Mouse (Mus musculus) midbrain, embryonic 11.5 days (tissue): ENCODE measurements at regions not wholly inside any gene's neighbourhood (a gene's known extent, or its start where the extent isn't known, plus 50 kb on each side); places are given as distances from the start of the nearest gene placed in this dataset.

Experiments used
- ATAC-seq: fragments of 200-750 bp; cut with Nextera tagmentation; 2 replicates; pipeline ENCODE4 v1.8.0; 2017; ENCODE audit warnings: moderate TSS enrichment, moderate library complexity; ENCODE audit not compliant: low FRiP score
- DNase-seq: peaks from one replicate; pipeline ENCODE4 v3.0.0; 2015; ENCODE audit warnings: low spot score; ENCODE audit errors: missing footprints
- H3K27ac ChIP-seq: fragments of 300-500 bp; sonication (generic); 2 replicates; pipeline ENCODE4 v1.5.1; 2014; ENCODE audit warnings: low read depth, low read length
- H3K27me3 ChIP-seq: fragments of 300-500 bp; sonication (generic); 2 replicates; pipeline ENCODE4 v1.6.1; 2014; ENCODE audit warnings: mild to moderate bottlenecking, low read length, moderate library complexity, mixed read lengths; ENCODE audit not compliant: control insufficient read depth, insufficient read depth
- H3K36me3 ChIP-seq: fragments of 300-500 bp; sonication (generic); 2 replicates; pipeline ENCODE4 v1.6.1; 2014; ENCODE audit warnings: mild to moderate bottlenecking, low read length, moderate library complexity, mixed read lengths; ENCODE audit not compliant: control insufficient read depth, insufficient read depth
- H3K4me1 ChIP-seq: fragments of 300-500 bp; sonication (generic); 2 replicates; pipeline ENCODE4 v1.6.1; 2014; ENCODE audit warnings: low read length; ENCODE audit not compliant: control insufficient read depth, insufficient read depth
- H3K4me2 ChIP-seq: fragments of 300-500 bp; sonication (generic); 2 replicates; pipeline ENCODE4 v1.6.1; 2014; ENCODE audit warnings: mild to moderate bottlenecking, moderate library complexity
- H3K4me3 ChIP-seq: fragments of 300-500 bp; sonication (generic); 2 replicates; pipeline ENCODE4 v1.5.1; 2014; ENCODE audit warnings: low read depth, low read length
- H3K9ac ChIP-seq: fragments of 300-500 bp; sonication (generic); 2 replicates; pipeline ENCODE4 v1.6.1; 2014; ENCODE audit warnings: low read length
- H3K9me3 ChIP-seq: fragments of 300-500 bp; sonication (generic); 2 replicates; pipeline ENCODE4 v1.6.1; 2016; ENCODE audit warnings: low read length; ENCODE audit not compliant: control insufficient read depth
- WGBS: fragments of 180-500 bp; shearing (Covaris S2); extraction: QIAGEN DNeasy Blood & Tissue Kit; methylation state at CpG from one replicate; pipeline ENCODE4 v1.1.7; 2014; 5-methylcytosine and 5-hydroxymethylcytosine counted together

GRCm38 (mm10) chr19:55985518-55985917, 243.9 kb downstream of the Tcf7l2 start:
- Histone ChIP-seq H3K27me3 (no peaks in the 10 kb centered on the region), H3K9ac (no peak overlapping the region), H3K4me3 (no peak overlapping the region), H3K9me3 (no peaks in the 10 kb centered on the region), H3K4me2 (no peak overlapping the region), H3K36me3 (no peaks in the 10 kb centered on the region), H3K27ac (no peak overlapping the region), H3K4me1 (no peaks in the 10 kb centered on the region)
- 75% methylated on average over 4 of the region's 4 CpGs for WGBS
- ATAC-seq (no peak), DNase-seq (no peak)

DNA sequence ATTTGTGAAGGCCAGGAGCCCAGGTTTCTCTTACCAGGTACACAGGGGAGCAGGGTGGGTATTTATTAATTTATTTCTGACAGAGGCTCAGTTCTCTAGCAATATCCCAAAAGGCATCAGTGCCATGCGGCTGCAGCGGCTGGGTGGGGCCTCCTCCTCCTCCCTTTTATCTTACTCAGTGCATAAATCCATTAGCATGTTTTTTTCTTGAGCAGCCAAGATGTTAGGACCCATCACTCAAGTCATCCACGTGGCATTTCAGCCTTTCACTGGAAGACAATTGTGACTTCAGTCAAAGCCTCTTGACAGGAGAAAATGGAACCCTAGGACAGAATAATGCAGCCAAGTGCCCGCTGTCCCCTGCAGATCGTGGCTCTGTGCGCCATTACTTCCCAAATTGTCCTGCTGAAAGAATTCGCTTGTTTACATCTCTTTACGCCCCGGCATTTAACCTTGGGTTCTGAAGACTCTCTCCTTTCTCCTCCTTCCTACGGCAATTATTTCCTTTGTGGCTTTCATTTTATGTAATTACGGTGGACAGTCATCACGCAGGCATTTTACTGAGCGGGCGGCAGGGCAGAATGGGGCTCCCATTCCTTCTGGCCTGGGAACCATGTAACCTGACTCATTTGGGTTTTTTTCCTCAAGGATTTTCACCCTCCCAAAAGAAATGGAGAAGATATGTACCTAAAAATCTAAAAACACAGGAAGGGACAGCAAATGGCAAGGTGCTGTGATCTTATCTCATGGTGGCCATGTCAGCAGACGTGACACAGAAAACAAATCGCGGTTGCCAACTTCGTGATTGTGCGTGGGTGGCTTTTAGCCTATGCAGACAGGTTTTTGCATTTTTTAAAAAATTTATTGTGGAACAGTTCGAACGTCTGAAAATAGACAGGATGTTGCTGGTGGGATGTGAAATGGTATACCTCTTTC, 250.4 kb downstream of the Tcf7l2 start:
- Histone ChIP-seq H3K36me3 (no peaks in the 10 kb centered on the region), H3K27me3 (no peaks in the 10 kb centered on the region), H3K27ac (no peak overlapping the region), H3K4me3 (no peak overlapping the region), H3K9ac (no peak overlapping the region), H3K4me2 (no peak overlapping the region), H3K9me3 (no peaks in the 10 kb centered on the region), H3K4me1 (no peaks in the 10 kb centered on the region)
- WGBS = 76% methylated on average over 21 of the region's 21 CpGs
- ATAC-seq (no peak), DNase-seq (peak; percentile 56)

- H3K4me1 ChIP-seq = no peaks in the 10 kb centered on the region
- WGBS = 90% methylated on average over 5 of the region's 5 CpGs
- H3K9me3 ChIP-seq = no peaks in the 10 kb centered on the region
- no peak overlapping the region for H3K4me2 ChIP-seq
- DNase-seq (peak; percentile 59), ATAC-seq (no peak)
- H3K4me3 ChIP-seq = no peak overlapping the region
- H3K27ac ChIP-seq = no peak overlapping the region
- H3K9ac ChIP-seq = no peak overlapping the region
- H3K27me3 ChIP-seq = no peaks in the 10 kb centered on the region
- H3K36me3 ChIP-seq = no peaks in the 10 kb centered on the region
These were observed 251.1 kb downstream of the Tcf7l2 start for GRCm38 (mm10) chr19:55992727-55993066.

DNA sequence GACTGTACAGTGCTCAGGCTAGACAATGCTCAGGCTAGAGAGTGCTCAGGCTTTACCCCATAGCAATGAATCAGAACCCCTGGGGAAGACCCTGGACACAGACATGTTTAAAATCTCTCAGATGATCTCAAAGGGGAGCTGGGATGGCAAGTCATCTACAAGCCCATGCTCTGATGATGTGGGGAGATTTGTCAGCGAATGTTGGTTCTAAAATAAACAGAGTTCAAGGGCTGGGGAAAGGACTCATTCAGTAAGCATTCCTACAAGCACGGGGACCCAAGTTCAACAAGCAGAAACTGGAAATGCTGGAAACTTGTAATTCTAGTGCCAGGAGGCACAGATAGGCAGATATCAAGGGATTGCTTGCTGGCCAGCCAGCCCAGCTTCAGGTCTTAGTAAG, 254.1 kb downstream of the Tcf7l2 start:
- no peaks in the 10 kb centered on the region for H3K4me1 ChIP-seq
- 86% methylated on average over 2 of the region's 2 CpGs for WGBS
- no peak for ATAC-seq
- DNase-seq = no peak
- no peaks in the 10 kb centered on the region for H3K36me3 ChIP-seq
- H3K27me3 ChIP-seq = no peaks in the 10 kb centered on the region
- no peaks in the 10 kb centered on the region for H3K9me3 ChIP-seq
- no peak overlapping the region for H3K4me3 ChIP-seq
- no peak overlapping the region for H3K9ac ChIP-seq
- H3K27ac ChIP-seq = no peak overlapping the region
- H3K4me2 ChIP-seq = no peak overlapping the region

DNA sequence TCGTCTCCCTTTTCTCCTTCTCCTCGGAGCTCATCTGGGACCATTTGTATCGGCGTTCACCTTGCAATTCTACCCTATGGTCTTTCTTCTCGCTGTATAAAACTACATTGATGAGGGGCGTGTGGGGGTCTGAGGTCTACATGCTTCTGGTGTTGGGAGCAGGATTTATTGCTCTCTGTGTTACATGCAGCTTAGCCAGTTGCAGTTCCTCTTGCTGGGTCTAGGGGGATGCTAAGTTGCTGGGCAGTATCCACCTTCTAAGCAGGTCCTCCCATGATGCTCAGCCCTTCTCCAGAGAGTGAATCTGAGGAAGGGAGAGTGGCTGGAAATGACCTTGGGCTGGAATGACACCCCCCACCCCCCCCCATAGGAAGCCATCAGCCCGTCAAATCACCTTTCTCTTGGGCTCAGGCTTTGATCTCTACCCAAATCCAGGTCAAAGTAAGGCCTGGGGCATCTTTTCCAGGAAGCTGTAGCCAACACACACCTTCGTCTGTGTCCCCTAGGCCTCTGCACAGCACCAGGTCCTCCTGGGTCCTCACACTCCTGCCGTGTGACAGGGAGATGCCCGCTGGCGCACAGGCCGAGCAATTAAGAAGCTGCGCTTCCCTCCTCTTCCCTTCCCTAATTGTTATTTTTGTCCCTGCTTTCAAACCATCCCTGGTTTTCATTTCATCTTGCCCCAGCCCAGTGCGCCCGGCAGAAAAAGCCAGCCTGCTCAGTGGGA, 257.0 kb downstream of the Tcf7l2 start:
- H3K9ac ChIP-seq = no peak overlapping the region
- no peaks in the 10 kb centered on the region for H3K4me1 ChIP-seq
- H3K4me2 ChIP-seq = no peak overlapping the region
- H3K27me3 ChIP-seq = no peaks in the 10 kb centered on the region
- DNase-seq (peak; percentile 73), ATAC-seq (no peak)
- H3K9me3 ChIP-seq = no peaks in the 10 kb centered on the region
- WGBS = 72% methylated on average over 15 of the region's 15 CpGs
- H3K4me3 ChIP-seq = no peak overlapping the region
- H3K27ac ChIP-seq = no peak overlapping the region
- no peaks in the 10 kb centered on the region for H3K36me3 ChIP-seq

GRCm38 (mm10) chr19:55999409-55999808, 257.8 kb downstream of the Tcf7l2 start:
- H3K36me3 ChIP-seq = no peaks in the 10 kb centered on the region
- no peaks in the 10 kb centered on the region for H3K4me1 ChIP-seq
- no peaks in the 10 kb centered on the region for H3K27me3 ChIP-seq
- no peaks in the 10 kb centered on the region for H3K9me3 ChIP-seq
- WGBS = 88% methylated on average over 3 of the region's 3 CpGs
- no peak for DNase-seq
- no peak overlapping the region for H3K4me2 ChIP-seq
- no peak overlapping the region for H3K9ac ChIP-seq
- ATAC-seq = no peak
- H3K4me3 ChIP-seq = no peak overlapping the region
- no peak overlapping the region for H3K27ac ChIP-seq

- no peak for DNase-seq
These were observed 259.8 kb downstream of the Tcf7l2 start for GRCm38 (mm10) chr19:56001428-56001827.

DNA sequence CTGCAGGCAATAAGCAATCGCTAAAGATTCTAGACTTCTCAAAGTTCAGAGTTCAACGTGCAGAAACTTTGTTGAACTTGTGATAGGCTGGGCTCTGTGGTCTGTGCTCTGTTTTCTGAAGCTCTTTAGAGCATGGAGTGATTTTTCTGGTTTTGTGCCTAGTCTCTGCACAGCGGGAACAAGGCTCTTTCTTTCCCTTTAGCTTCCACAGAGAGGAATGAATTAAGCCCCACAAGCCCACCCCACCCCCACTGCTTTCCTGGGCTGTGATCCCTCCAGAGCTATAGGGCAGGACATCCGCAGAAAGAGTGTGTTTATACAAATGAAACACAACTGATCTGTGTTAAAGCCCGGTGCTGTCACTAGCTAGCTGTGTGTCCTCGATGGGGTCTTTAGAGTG, 264.3 kb downstream of the Tcf7l2 start:
- ATAC-seq = no peak
- Histone ChIP-seq H3K4me2 (no peak overlapping the region), H3K27ac (no peak overlapping the region), H3K4me3 (no peak overlapping the region), H3K9ac (no peak overlapping the region), H3K9me3 (no peaks in the 10 kb centered on the region), H3K36me3 (no peaks in the 10 kb centered on the region), H3K27me3 (no peaks in the 10 kb centered on the region), H3K4me1 (peaks cover 8% of the 10 kb centered on the region; the same call in 1 of the 2 replicates)
- peak; percentile 88 for DNase-seq
- 38% methylated on average over 6 of the region's 6 CpGs for WGBS

More at GRCm38 (mm10) chr19:56001428-56001827, 259.8 kb downstream of the Tcf7l2 start:
- peaks cover 8% of the 10 kb centered on the region; the same call in 1 of the 2 replicates for H3K4me1 ChIP-seq
- no peak overlapping the region for H3K9ac ChIP-seq
- no peak overlapping the region for H3K4me3 ChIP-seq
- H3K36me3 ChIP-seq = no peaks in the 10 kb centered on the region
- ATAC-seq = no peak
- no peaks in the 10 kb centered on the region for H3K27me3 ChIP-seq
- no peaks in the 10 kb centered on the region for H3K9me3 ChIP-seq
- no peak overlapping the region for H3K4me2 ChIP-seq
- 83% methylated on average over 3 of the region's 3 CpGs for WGBS
- no peak overlapping the region for H3K27ac ChIP-seq

DNA sequence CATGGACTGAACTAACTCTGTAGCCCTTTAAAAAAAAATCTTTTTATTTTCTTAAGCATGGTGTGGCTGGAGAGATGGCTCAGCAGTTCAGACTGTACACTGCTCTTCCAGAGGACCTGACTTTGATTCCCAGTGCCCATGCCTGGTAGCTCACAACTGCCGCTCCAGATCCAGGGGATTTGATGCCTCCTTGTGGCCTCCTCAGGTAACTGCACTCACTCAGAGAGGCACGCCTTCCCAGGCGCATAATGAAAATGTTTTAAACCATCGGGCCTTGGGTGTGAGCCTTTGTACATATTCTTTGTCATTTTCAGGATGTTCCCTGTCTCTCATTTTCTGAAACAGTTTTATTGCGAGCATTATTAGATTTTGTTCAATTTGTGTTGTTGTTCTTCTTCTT, 265.8 kb downstream of the Tcf7l2 start:
- Histone ChIP-seq H3K27me3 (no peaks in the 10 kb centered on the region), H3K4me2 (no peak overlapping the region), H3K4me1 (peaks cover 8% of the 10 kb centered on the region; the same call in 1 of the 2 replicates), H3K9ac (no peak overlapping the region), H3K27ac (no peak overlapping the region), H3K4me3 (no peak overlapping the region), H3K36me3 (no peaks in the 10 kb centered on the region), H3K9me3 (no peaks in the 10 kb centered on the region)
- ATAC-seq (no peak), DNase-seq (no peak)
- WGBS = 98% methylated on average over 5 of the region's 5 CpGs
